11 mouse cellular contexts compared by ENCODE assay signal in the genomic region with DNA sequence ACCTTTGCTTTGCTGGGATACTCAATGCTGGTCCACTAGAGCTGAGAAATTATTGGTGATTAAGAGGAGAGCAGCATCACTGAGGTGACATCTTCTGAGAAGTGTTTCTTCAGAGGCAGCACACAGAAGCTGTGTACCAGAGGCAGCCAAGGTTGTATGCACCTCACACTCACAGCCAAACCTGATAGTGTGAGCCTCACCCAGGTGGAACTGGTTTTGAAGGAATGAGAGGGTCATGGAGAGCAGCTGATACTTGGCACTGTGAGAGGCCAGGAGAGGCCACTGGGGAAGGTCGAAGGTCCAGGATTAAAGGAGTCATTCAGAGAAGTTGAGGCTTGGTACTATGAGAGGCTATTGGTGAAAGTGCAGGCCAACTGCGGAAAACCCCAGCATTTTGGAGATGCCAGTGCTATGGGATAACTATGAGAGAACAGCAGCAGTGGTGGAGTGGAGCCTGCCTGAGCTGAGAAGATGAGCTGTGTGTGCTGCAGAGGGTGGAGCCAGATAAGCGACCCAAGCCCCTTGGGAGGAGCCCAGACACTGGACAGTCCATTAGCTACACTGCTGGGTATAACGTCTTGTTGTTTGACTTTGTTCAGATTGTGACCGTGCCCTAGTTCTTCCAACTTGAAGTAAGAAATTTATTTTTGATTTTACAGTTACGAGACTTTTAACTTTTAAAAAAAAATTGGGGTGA. TPM values are rescaled to one million over a fixed set of nuclear protein-coding genes. Genes with fewer than 3 reads are reported as not detected.
DNase-seq lines count a peak whose midpoint lies in the region; ATAC-seq lines count a peak whose summit lies in the region.
"Had no signal": no experiment of that assay in that cellular context is flagged by ENCODE, and none has a peak within 500 bp of the region (broad histone marks: within the 10 kb centered on the region; RNA-seq: fewer than 3 reads in every experiment).

No protein-coding gene starts in this region.

- H3K4me2 ChIP-seq in midbrain, embryonic 11.5 days = no peak overlapping the region
- no peak overlapping the region for H3K4me2 ChIP-seq in midbrain, embryonic 16.5 days (ENCODE audit: low read length)
- no peak overlapping the region for H3K4me2 ChIP-seq in hindbrain, embryonic 15.5 days
- no peak overlapping the region for H3K4me2 ChIP-seq in stomach, embryonic 15.5 days
- H3K4me2 ChIP-seq: limb, embryonic 15.5 days had no signal

- no peak overlapping the region for H3K4me3 ChIP-seq in midbrain, embryonic 11.5 days (ENCODE audit: low read depth, low read length)
- no peak overlapping the region for H3K4me3 ChIP-seq in midbrain, embryonic 16.5 days (ENCODE audit: low read depth, low read length)
- no peak overlapping the region for H3K4me3 ChIP-seq in hindbrain, embryonic 15.5 days
- H3K4me3 ChIP-seq in stomach, embryonic 15.5 days (replicated peaks) = no peak overlapping the region
- H3K4me3 ChIP-seq: limb, embryonic 15.5 days; neural tube, embryonic 12.5 days had no signal

- no peaks in the 10 kb centered on the region for H3K27me3 ChIP-seq in midbrain, embryonic 11.5 days (ENCODE audit: control insufficient read depth, insufficient read depth, low read length)
- no peaks in the 10 kb centered on the region for H3K27me3 ChIP-seq in midbrain, embryonic 16.5 days (ENCODE audit: control insufficient read depth, insufficient read depth, low read depth, low read length)
- no peaks in the 10 kb centered on the region for H3K27me3 ChIP-seq in hindbrain, embryonic 15.5 days
- no peaks in the 10 kb centered on the region for H3K27me3 ChIP-seq in stomach, embryonic 15.5 days (replicated peaks)
- H3K27me3 ChIP-seq: limb, embryonic 15.5 days; neural tube, embryonic 12.5 days had no signal

- DNase-seq in midbrain, embryonic 11.5 days (ENCODE audit: low spot score, missing footprints) = no peak
- DNase-seq in kidney, postnatal 36 days = peak; percentile 28 to 42
- no peak for DNase-seq in testis, postnatal 10 days (ENCODE audit: low spot score)
- no peak for DNase-seq in T-cell, adult 2 months (ENCODE audit: low spot score)
- DNase-seq in layer of hippocampus, postnatal 10 days (ENCODE audit: low spot score in 2 of 2) = no peak
- DNase-seq: adrenal gland, postnatal 25 days had no signal

- no peak overlapping the region; the same call in 1 of the 2 replicates for H3K27ac ChIP-seq in midbrain, embryonic 11.5 days (ENCODE audit: low read depth, low read length)
- no peak overlapping the region for H3K27ac ChIP-seq in midbrain, embryonic 16.5 days (ENCODE audit: low read length)
- H3K27ac ChIP-seq in hindbrain, embryonic 15.5 days (replicated peaks) = peak overlapping the region; percentile 44; the same call in 1 of the 2 replicates
- peak overlapping the region; percentile 40 for H3K27ac ChIP-seq in stomach, embryonic 15.5 days
- H3K27ac ChIP-seq: limb, embryonic 15.5 days had no signal

- H3K9ac ChIP-seq in midbrain, embryonic 11.5 days (ENCODE audit: low read length) = no peak overlapping the region
- no peak overlapping the region for H3K9ac ChIP-seq in midbrain, embryonic 16.5 days (ENCODE audit: low read depth, low read length)
- no peak overlapping the region for H3K9ac ChIP-seq in hindbrain, embryonic 15.5 days
- no peak overlapping the region for H3K9ac ChIP-seq in stomach, embryonic 15.5 days
- H3K9ac ChIP-seq: limb, embryonic 15.5 days had no signal

- no peaks in the 10 kb centered on the region for H3K9me3 ChIP-seq in midbrain, embryonic 11.5 days (ENCODE audit: control insufficient read depth, low read length)
- no peaks in the 10 kb centered on the region for H3K9me3 ChIP-seq in midbrain, embryonic 16.5 days (replicated peaks; ENCODE audit: control insufficient read depth, low read length, poor library complexity, severe bottlenecking)
- H3K9me3 ChIP-seq in hindbrain, embryonic 15.5 days = no peaks in the 10 kb centered on the region
- H3K9me3 ChIP-seq in stomach, embryonic 15.5 days = no peaks in the 10 kb centered on the region
- H3K9me3 ChIP-seq: limb, embryonic 15.5 days; neural tube, embryonic 12.5 days had no signal

- H3K36me3 ChIP-seq in midbrain, embryonic 11.5 days (ENCODE audit: control insufficient read depth, insufficient read depth, low read length) = no peaks in the 10 kb centered on the region
- no peaks in the 10 kb centered on the region for H3K36me3 ChIP-seq in midbrain, embryonic 16.5 days (ENCODE audit: control insufficient read depth, insufficient read depth, low read length)
- H3K36me3 ChIP-seq in hindbrain, embryonic 15.5 days = no peaks in the 10 kb centered on the region
- H3K36me3 ChIP-seq in stomach, embryonic 15.5 days = no peaks in the 10 kb centered on the region
- H3K36me3 ChIP-seq: limb, embryonic 15.5 days; neural tube, embryonic 12.5 days had no signal

- 57% methylated on average over 6 of the region's 6 CpGs for WGBS in midbrain, embryonic 11.5 days
- 60% methylated on average over 6 of the region's 6 CpGs for WGBS in midbrain, embryonic 16.5 days
- 61% methylated on average over 6 of the region's 6 CpGs for WGBS in hindbrain, embryonic 15.5 days
- 46% methylated on average over 6 of the region's 6 CpGs for WGBS in stomach, embryonic 15.5 days

- H3K4me1 ChIP-seq in midbrain, embryonic 11.5 days (ENCODE audit: control insufficient read depth, insufficient read depth, low read length) = peaks cover 32% of the 10 kb centered on the region
- H3K4me1 ChIP-seq in midbrain, embryonic 16.5 days (ENCODE audit: control insufficient read depth, insufficient read depth, low read length) = peaks cover 24% of the 10 kb centered on the region
- H3K4me1 ChIP-seq in hindbrain, embryonic 15.5 days (replicated peaks) = peaks cover 16% of the 10 kb centered on the region
- peaks cover 6% of the 10 kb centered on the region; the same call in 1 of the 2 replicates for H3K4me1 ChIP-seq in stomach, embryonic 15.5 days
- H3K4me1 ChIP-seq: limb, embryonic 15.5 days had no signal

- ATAC-seq in midbrain, embryonic 11.5 days (ENCODE audit: low FRiP score) = peak; percentile 36; the same call in 1 of the 2 replicates
- no peak for ATAC-seq in midbrain, embryonic 16.5 days
- no peak for ATAC-seq in hindbrain, embryonic 15.5 days (ENCODE audit: low FRiP score, low read depth)
- peak; percentile 66; the same call in 1 of the 2 replicates for ATAC-seq in stomach, embryonic 15.5 days (ENCODE audit: insufficient read depth, low FRiP score, low read depth)

RNA-seq across cellular contexts. Expression of a gene that starts 33.8 kb away (rescaled TPM):
- 33.2 and 37.3 TPM in 2 replicates for polyA plus RNA-seq in midbrain, embryonic 11.5 days (2014; fragmentation: Nextera tagmentation; extraction: Ambion mirVana)
- polyA plus RNA-seq in midbrain, embryonic 16.5 days (2015; fragmentation: Nextera tagmentation; extraction: Ambion mirVana) = 35.7 and 37.9 TPM in 2 replicates
- polyA plus RNA-seq in hindbrain, embryonic 15.5 days (2015; fragmentation: Nextera tagmentation; extraction: Ambion mirVana) = 23.4 and 26.9 TPM in 2 replicates
- polyA plus RNA-seq in stomach, embryonic 15.5 days (2015; fragmentation: Nextera tagmentation; extraction: Ambion mirVana) = 4.5 and 5.4 TPM in 2 replicates
- 10 to 100 TPM; 30.7 to 32.1 TPM for total RNA-seq in layer of hippocampus, postnatal 10 days (2021)

Comparison
In these comparisons a context has a peak if more than half of its experiments do, and no peak if none do; other contexts are left out.
1. ATAC-seq: peak in midbrain, embryonic 11.5 days (single experiment) and stomach, embryonic 15.5 days (single experiment); none in midbrain, embryonic 16.5 days (single experiment) and hindbrain, embryonic 15.5 days (single experiment).
2. DNase-seq: peak in kidney, postnatal 36 days (2 of 2); none in midbrain, embryonic 11.5 days (single experiment), testis, postnatal 10 days (single experiment), T-cell, adult 2 months (single experiment) and layer of hippocampus, postnatal 10 days (0 of 2).
3. H3K27ac ChIP-seq: peak in hindbrain, embryonic 15.5 days (single experiment) and stomach, embryonic 15.5 days (single experiment); none in midbrain, embryonic 11.5 days (single experiment) and midbrain, embryonic 16.5 days (single experiment).